Mouse (Mus musculus): ENCODE measurements around the gene Pbx1. TPM values are rescaled to one million over a fixed set of nuclear protein-coding genes. Genes with fewer than 3 reads are reported as not detected.

The Pbx1 gene
- polyA plus RNA-seq, 1 experiment from 2014 or later = 114 TPM

DNA sequence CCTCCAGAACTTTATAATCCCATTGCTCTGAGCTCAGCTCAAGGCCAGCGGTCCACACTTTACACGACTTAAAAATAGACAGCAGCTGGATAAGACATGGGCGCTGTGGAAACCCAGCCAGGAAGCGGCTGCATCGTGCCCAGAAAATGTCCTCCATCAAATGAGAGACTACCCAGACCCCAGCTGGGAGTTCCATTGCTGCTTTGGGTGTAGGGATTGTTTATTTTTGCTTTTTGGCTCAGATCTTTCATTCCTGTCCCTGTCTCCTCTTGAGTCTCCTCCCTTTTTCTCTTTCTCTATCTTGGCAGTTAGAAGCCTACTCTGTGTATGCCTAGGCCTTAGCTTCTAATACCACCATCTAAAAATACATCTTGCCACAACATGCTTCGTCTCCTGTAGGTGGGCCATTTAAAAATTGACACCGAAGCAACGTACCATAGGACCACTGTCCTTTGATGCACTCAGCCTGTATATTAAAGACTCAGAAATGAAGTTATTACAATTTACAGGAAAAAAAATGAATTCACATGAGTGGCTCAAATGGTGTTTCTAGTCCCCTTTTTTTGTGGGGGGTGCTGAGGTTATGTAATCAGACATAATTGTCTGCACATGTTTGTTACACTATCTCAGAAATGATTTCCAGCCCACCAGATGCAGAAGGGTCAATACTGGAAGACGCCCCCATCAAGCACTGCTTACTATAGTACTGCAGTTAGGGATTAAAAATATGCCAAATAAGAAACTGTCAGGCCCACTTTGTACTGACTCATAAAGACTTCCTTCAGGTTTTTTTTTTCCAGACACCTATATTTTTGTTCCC is 251.2 kb downstream of the Pbx1 start:
- no peak for DNase-seq

DNA sequence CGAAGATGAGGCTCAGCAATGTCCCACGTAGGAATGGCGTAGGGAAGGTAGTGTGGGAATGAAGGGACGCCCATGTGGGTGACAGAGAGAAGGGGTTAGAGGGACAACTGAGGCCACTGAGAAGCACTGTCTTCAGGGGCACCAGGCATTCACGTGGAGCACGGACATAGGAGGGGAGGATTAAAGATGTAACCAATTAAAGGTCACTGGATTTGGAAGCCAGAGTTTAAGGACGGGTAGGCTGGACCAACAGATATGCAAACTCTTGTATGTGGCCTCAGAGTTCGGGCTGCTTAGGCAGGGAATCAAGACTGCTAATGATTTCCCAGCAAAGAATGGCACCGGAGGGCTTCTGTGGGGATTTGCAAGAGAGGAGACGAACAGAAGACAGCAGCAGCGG is 252.4 kb downstream of the Pbx1 start:
- Histone ChIP-seq H3K36me3 (ENCODE audit: control insufficient read depth, insufficient read depth, low read length) (peaks cover 47% of the 10 kb centered on the region), H3K9ac (replicated peaks; ENCODE audit: low read length) (no peak overlapping the region), H3K9me3 (ENCODE audit: control insufficient read depth, low read length) (no peaks in the 10 kb centered on the region), H3K27ac (replicated peaks; ENCODE audit: low read depth, low read length) (no peak overlapping the region), H3K4me3 (replicated peaks; ENCODE audit: low read depth, low read length) (no peak overlapping the region), H3K4me1 (ENCODE audit: control insufficient read depth, insufficient read depth, low read length) (no peaks in the 10 kb centered on the region), H3K27me3 (ENCODE audit: control insufficient read depth, insufficient read depth, low read length) (no peaks in the 10 kb centered on the region), H3K4me2 (ENCODE audit: low read length) (no peak overlapping the region)
- 87% methylated on average over 11 of the region's 11 CpGs for WGBS
- ATAC-seq (ENCODE audit: low FRiP score, low TSS enrichment) (no peak), DNase-seq (no peak)

More for the DNA sequence above, 251.2 kb downstream of the Pbx1 start:
- Histone ChIP-seq H3K36me3 (ENCODE audit: control insufficient read depth, insufficient read depth, low read length) (peaks cover 44% of the 10 kb centered on the region), H3K27ac (replicated peaks; ENCODE audit: low read depth, low read length) (no peak overlapping the region), H3K4me1 (ENCODE audit: control insufficient read depth, insufficient read depth, low read length) (peaks cover 3% of the 10 kb centered on the region; the same call in 1 of the 2 replicates), H3K9ac (replicated peaks; ENCODE audit: low read length) (no peak overlapping the region), H3K9me3 (ENCODE audit: control insufficient read depth, low read length) (no peaks in the 10 kb centered on the region), H3K4me2 (ENCODE audit: low read length) (no peak overlapping the region), H3K4me3 (replicated peaks; ENCODE audit: low read depth, low read length) (no peak overlapping the region), H3K27me3 (ENCODE audit: control insufficient read depth, insufficient read depth, low read length) (no peaks in the 10 kb centered on the region)
- WGBS = 97% methylated on average over 9 of the region's 9 CpGs
- ATAC-seq (ENCODE audit: low FRiP score, low TSS enrichment) = no peak

DNA sequence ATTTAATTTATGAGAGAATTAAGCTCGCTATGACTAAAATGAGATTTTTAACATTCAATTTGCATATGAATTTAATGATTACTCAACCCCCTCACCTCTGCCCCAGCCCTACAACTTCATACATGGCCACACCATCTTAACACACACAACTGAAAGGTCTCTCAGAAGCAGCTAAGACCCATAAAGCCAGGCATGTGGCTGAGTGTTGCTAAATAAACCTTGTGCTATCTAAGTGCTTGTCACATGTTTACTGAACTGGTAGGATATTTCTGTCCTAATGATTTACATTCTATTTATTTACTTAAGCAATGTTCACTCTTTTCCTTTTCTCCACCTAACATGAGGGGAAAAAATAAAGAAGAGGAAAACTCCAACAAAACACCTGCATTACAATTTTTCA is 253.5 kb downstream of the Pbx1 start:
- WGBS = 94% methylated on average over 1 of the region's 1 CpGs
- no peak for ATAC-seq (ENCODE audit: low FRiP score, low TSS enrichment)

DNA sequence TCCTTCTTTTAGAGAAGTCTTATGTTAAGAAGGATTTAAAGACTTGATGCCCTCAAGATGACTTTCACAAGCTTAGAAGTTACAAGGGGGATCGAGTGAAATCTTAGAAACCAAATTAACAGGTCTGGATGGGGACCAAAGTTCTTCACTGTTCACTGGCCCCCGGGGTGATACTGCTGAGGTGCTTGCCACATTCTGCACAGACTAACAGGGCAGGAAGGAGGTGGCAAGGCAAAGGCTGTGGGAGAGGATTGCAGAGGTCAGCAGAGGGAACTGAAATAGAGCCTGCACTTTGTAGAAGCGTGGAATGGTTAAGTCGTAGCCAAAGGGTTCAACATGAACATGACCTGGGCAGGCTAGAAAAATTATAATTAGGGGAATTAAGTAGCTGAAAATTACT is 256.5 kb downstream of the Pbx1 start:
- Histone ChIP-seq H3K9me3 (ENCODE audit: control insufficient read depth, low read length) (no peaks in the 10 kb centered on the region), H3K27me3 (ENCODE audit: control insufficient read depth, insufficient read depth, low read length) (no peaks in the 10 kb centered on the region), H3K27ac (replicated peaks; ENCODE audit: low read depth, low read length) (no peak overlapping the region), H3K36me3 (ENCODE audit: control insufficient read depth, insufficient read depth, low read length) (peaks cover 25% of the 10 kb centered on the region), H3K4me2 (ENCODE audit: low read length) (no peak overlapping the region), H3K4me3 (replicated peaks; ENCODE audit: low read depth, low read length) (no peak overlapping the region), H3K4me1 (ENCODE audit: control insufficient read depth, insufficient read depth, low read length) (no peaks in the 10 kb centered on the region), H3K9ac (replicated peaks; ENCODE audit: low read length) (no peak overlapping the region)
- WGBS = 93% methylated on average over 4 of the region's 4 CpGs
- DNase-seq = no peak
- no peak for ATAC-seq (ENCODE audit: low FRiP score, low TSS enrichment)

More for the DNA sequence above, 253.5 kb downstream of the Pbx1 start:
- H3K9me3 ChIP-seq (ENCODE audit: control insufficient read depth, low read length) = no peaks in the 10 kb centered on the region
- H3K36me3 ChIP-seq (ENCODE audit: control insufficient read depth, insufficient read depth, low read length) = peaks cover 53% of the 10 kb centered on the region
- no peak overlapping the region for H3K4me2 ChIP-seq (ENCODE audit: low read length)
- H3K27ac ChIP-seq (replicated peaks; ENCODE audit: low read depth, low read length) = no peak overlapping the region
- no peaks in the 10 kb centered on the region for H3K27me3 ChIP-seq (ENCODE audit: control insufficient read depth, insufficient read depth, low read length)
- no peaks in the 10 kb centered on the region for H3K4me1 ChIP-seq (ENCODE audit: control insufficient read depth, insufficient read depth, low read length)
- no peak overlapping the region for H3K9ac ChIP-seq (replicated peaks; ENCODE audit: low read length)
- no peak for DNase-seq
- no peak overlapping the region for H3K4me3 ChIP-seq (replicated peaks; ENCODE audit: low read depth, low read length)

DNA sequence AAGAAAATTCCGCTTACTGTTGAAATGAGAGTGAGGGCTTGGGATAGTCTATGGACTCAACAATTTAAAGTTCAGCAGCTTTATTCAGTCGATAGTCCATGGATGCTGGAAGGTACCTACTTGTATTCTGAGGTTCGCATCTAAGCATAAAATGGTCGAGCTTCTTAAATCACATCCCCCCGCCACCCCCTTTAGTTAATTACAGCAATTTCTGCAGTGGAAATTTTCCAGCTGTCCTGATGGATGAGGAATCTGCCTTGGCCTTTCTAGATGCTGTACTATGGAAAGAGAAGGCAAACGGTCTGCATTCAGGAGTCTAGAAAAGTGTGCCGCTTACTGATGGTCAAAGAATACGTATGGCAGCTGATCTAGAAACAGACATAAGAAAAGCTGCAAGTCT is 262.3 kb downstream of the Pbx1 start:
- Histone ChIP-seq H3K27ac (replicated peaks; ENCODE audit: low read depth, low read length) (no peak overlapping the region), H3K27me3 (ENCODE audit: control insufficient read depth, insufficient read depth, low read length) (no peaks in the 10 kb centered on the region), H3K4me1 (ENCODE audit: control insufficient read depth, insufficient read depth, low read length) (peaks cover 9% of the 10 kb centered on the region), H3K9ac (replicated peaks; ENCODE audit: low read length) (no peak overlapping the region), H3K4me2 (ENCODE audit: low read length) (no peak overlapping the region), H3K9me3 (ENCODE audit: control insufficient read depth, low read length) (no peaks in the 10 kb centered on the region), H3K4me3 (replicated peaks; ENCODE audit: low read depth, low read length) (no peak overlapping the region), H3K36me3 (ENCODE audit: control insufficient read depth, insufficient read depth, low read length) (peaks cover 7% of the 10 kb centered on the region; the same call in 1 of the 2 replicates)
- 93% methylated on average over 8 of the region's 8 CpGs for WGBS
- ATAC-seq (ENCODE audit: low FRiP score, low TSS enrichment) (no peak), DNase-seq (no peak)

DNA sequence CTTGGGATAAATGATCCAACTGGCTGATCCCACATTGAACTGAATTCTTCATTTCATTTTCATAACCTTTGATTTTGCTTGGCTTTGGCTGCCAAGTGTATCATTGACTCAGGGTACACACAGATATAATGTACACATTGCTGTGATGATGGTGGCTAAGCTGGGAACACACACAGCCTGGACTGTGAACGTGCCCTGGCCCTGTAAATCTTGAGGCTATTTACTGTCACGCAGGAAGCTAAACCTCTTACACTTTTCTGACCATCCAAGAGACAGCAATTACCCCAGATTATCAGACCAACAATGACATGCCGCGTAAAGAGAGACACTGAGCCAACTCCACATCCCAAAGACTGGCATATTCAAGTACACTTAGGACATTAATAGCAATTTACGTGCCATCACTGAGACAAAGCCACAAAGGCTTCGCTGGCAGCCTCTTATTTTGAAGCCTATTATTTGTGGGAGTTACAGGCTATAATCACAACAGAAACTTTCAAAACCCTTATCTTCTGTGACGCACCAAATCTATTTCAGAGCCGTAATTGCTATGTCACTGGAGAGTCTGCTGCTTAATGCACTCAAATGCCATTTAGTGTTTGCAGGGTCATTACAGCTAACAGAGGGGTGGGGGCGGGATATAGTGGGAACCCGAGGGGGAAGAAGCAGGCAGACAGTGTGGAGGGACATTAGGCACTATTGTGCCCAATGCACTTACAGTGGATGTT is 262.9 kb downstream of the Pbx1 start:
- Histone ChIP-seq H3K27ac (replicated peaks; ENCODE audit: low read depth, low read length) (no peak overlapping the region; the same call in 1 of the 2 replicates), H3K9ac (replicated peaks; ENCODE audit: low read length) (no peak overlapping the region), H3K27me3 (ENCODE audit: control insufficient read depth, insufficient read depth, low read length) (no peaks in the 10 kb centered on the region), H3K4me2 (ENCODE audit: low read length) (no peak overlapping the region), H3K36me3 (ENCODE audit: control insufficient read depth, insufficient read depth, low read length) (peaks cover 6% of the 10 kb centered on the region; the same call in 1 of the 2 replicates), H3K4me1 (ENCODE audit: control insufficient read depth, insufficient read depth, low read length) (peaks cover 14% of the 10 kb centered on the region), H3K9me3 (ENCODE audit: control insufficient read depth, low read length) (no peaks in the 10 kb centered on the region), H3K4me3 (replicated peaks; ENCODE audit: low read depth, low read length) (no peak overlapping the region)
- DNase-seq (peak; percentile 13), ATAC-seq (ENCODE audit: low FRiP score, low TSS enrichment) (no peak)
- WGBS = 59% methylated on average over 10 of the region's 10 CpGs

DNA sequence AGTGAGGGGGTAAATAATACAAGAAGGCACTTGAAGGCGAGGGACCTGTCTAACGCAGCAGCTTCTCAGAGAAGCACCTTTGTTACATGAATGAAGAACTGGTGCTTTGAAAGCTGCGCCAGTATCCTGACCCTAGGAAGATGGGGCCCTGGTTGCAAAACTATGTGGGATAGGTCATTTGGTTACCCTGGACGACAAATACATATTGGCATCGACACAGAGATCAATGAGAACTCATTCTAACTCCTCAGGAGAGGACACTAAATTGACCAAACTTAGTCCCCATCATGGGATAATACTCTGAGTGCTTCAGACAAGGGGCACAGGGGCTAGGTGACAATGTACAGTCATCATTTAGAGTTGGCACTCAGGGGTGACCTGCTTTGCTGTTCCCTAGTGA is 264.3 kb downstream of the Pbx1 start:
- no peaks in the 10 kb centered on the region for H3K9me3 ChIP-seq (ENCODE audit: control insufficient read depth, low read length)
- no peak for ATAC-seq (ENCODE audit: low FRiP score, low TSS enrichment)
- no peaks in the 10 kb centered on the region for H3K36me3 ChIP-seq (ENCODE audit: control insufficient read depth, insufficient read depth, low read length)
- DNase-seq = no peak
- H3K4me2 ChIP-seq (ENCODE audit: low read length) = no peak overlapping the region
- H3K4me3 ChIP-seq (replicated peaks; ENCODE audit: low read depth, low read length) = no peak overlapping the region
- 96% methylated on average over 5 of the region's 5 CpGs for WGBS
- H3K27me3 ChIP-seq (ENCODE audit: control insufficient read depth, insufficient read depth, low read length) = no peaks in the 10 kb centered on the region
- H3K4me1 ChIP-seq (ENCODE audit: control insufficient read depth, insufficient read depth, low read length) = peaks cover 24% of the 10 kb centered on the region
- H3K27ac ChIP-seq (replicated peaks; ENCODE audit: low read depth, low read length) = no peak overlapping the region
- H3K9ac ChIP-seq (replicated peaks; ENCODE audit: low read length) = no peak overlapping the region

DNA sequence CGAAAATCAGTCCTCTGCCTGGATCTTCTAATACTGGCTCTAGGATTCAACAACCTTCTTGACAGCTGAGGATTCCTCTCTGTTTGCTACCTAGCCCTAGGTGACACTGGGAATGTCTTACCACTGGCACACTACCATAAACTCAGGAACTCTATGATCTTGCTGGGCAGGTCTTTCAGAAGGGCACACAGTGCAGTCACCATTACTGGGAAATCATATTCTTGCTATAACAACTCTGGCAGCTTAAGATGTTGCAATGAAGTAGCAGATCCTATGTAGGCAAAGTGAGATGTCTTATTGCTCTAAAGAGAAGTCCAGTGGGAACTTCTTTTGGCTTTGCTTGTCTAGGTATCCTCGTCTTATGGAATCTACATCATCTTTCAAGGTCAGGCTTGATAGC is 265.2 kb downstream of the Pbx1 start:
- ATAC-seq (ENCODE audit: low FRiP score, low TSS enrichment) (no peak), DNase-seq (no peak)
- H3K36me3 ChIP-seq (ENCODE audit: control insufficient read depth, insufficient read depth, low read length) = no peaks in the 10 kb centered on the region
- no peak overlapping the region for H3K9ac ChIP-seq (replicated peaks; ENCODE audit: low read length)
- WGBS = 97% methylated on average over 2 of the region's 2 CpGs
- H3K9me3 ChIP-seq (ENCODE audit: control insufficient read depth, low read length) = no peaks in the 10 kb centered on the region
- H3K27me3 ChIP-seq (ENCODE audit: control insufficient read depth, insufficient read depth, low read length) = no peaks in the 10 kb centered on the region
- H3K4me3 ChIP-seq (replicated peaks; ENCODE audit: low read depth, low read length) = no peak overlapping the region
- no peak overlapping the region for H3K27ac ChIP-seq (replicated peaks; ENCODE audit: low read depth, low read length)
- H3K4me2 ChIP-seq (ENCODE audit: low read length) = no peak overlapping the region
- peaks cover 24% of the 10 kb centered on the region for H3K4me1 ChIP-seq (ENCODE audit: control insufficient read depth, insufficient read depth, low read length)

Measured in midbrain, embryonic 14.5 days (tissue).